Mouse (Mus musculus) midbrain, embryonic 13.5 days (tissue): ENCODE measurements around the gene Ralgps1. TPM values are rescaled to one million over a fixed set of nuclear protein-coding genes. Genes with fewer than 3 reads are reported as not detected.

Experiments
- ATAC-seq: fragments of 200-750 bp; cut with Nextera tagmentation; 2 replicates; pipeline ENCODE4 v1.8.0; 2017; ENCODE audit warnings: mild to moderate bottlenecking, moderate TSS enrichment, moderate library complexity
- H3K27ac ChIP-seq: fragments of 300-500 bp; sonication (generic); 2 replicates; pipeline ENCODE4 v1.5.1; 2015; ENCODE audit warnings: inconsistent platforms, mild to moderate bottlenecking, moderate library complexity
- H3K27me3 ChIP-seq: fragments of 300-500 bp; sonication (generic); 2 replicates; pipeline ENCODE4 v1.6.1; 2015; ENCODE audit warnings: mild to moderate bottlenecking, inconsistent platforms
- H3K36me3 ChIP-seq: fragments of 300-500 bp; sonication (generic); 2 replicates; pipeline ENCODE4 v1.6.1; 2015; ENCODE audit warnings: mild to moderate bottlenecking, inconsistent platforms
- H3K4me1 ChIP-seq: fragments of 300-500 bp; sonication (generic); replicated peaks from 2 replicates; pipeline ENCODE4 v1.6.1; 2015; ENCODE audit warnings: inconsistent platforms
- H3K4me2 ChIP-seq: fragments of 300-500 bp; sonication (generic); replicated peaks from 2 replicates; pipeline ENCODE4 v1.6.1; 2015; ENCODE audit warnings: moderate library complexity, mild to moderate bottlenecking, inconsistent platforms
- H3K4me3 ChIP-seq: fragments of 300-500 bp; sonication (generic); replicated peaks from 2 replicates; pipeline ENCODE4 v1.5.1; 2015; ENCODE audit warnings: mild to moderate bottlenecking, inconsistent platforms
- H3K9ac ChIP-seq: fragments of 300-500 bp; sonication (generic); replicated peaks from 2 replicates; pipeline ENCODE4 v1.6.1; 2015; ENCODE audit warnings: mild to moderate bottlenecking, inconsistent platforms
- H3K9me3 ChIP-seq: fragments of 300-500 bp; sonication (generic); 2 replicates; pipeline ENCODE4 v1.6.1; 2016; ENCODE audit warnings: mild to moderate bottlenecking, inconsistent platforms
- WGBS: fragments of 180-500 bp; shearing (Covaris S2); methylation state at CpG from one replicate; pipeline ENCODE4 v1.1.7; 2015; 5-methylcytosine and 5-hydroxymethylcytosine counted together
- polyA plus RNA-seq: library from polyadenylated mRNA; unstranded; fragments of >200 nt; fragmentation: Nextera tagmentation; extraction: Ambion mirVana; gene quantifications from 2 replicates; pipeline ENCODE4 v1.2.1, GENCODE M21; 2015

The Ralgps1 gene
- 36.5 and 37.0 TPM in 2 replicates for polyA plus RNA-seq

- ATAC-seq = peak; percentile 99
- Histone ChIP-seq H3K9me3 (no peaks in the 10 kb centered on the region), H3K9ac (peak within 1 kb of the TSS; percentile 77), H3K27ac (peak within 1 kb of the TSS; percentile 99), H3K4me1 (peaks cover 32% of the 10 kb centered on the region), H3K36me3 (peaks cover 18% of the 10 kb centered on the region; the same call in 1 of the 2 replicates), H3K4me3 (peak within 1 kb of the TSS; percentile 64), H3K4me2 (peak within 1 kb of the TSS; percentile 74), H3K27me3 (no peaks in the 10 kb centered on the region; the same call in 1 of the 2 replicates)
- under 1% methylated on average over 39 of the region's 74 CpGs for WGBS
Measured at GRCm38 (mm10) chr2:33370777-33371647, at the start of gene Ralgps1. Gene Ralgps1 (minus strand): TSS chr2:33371486.

- Histone ChIP-seq H3K36me3 (peaks cover 12% of the 10 kb centered on the region; the same call in 1 of the 2 replicates), H3K27ac (no peak overlapping the region), H3K27me3 (no peaks in the 10 kb centered on the region), H3K9ac (no peak overlapping the region), H3K4me3 (no peak overlapping the region), H3K9me3 (no peaks in the 10 kb centered on the region), H3K4me1 (no peaks in the 10 kb centered on the region), H3K4me2 (no peak overlapping the region)
- WGBS = 90% methylated on average over 4 of the region's 4 CpGs
- ATAC-seq = no peak
Measured at GRCm38 (mm10) chr2:33417454-33417853, 46.2 kb upstream of the Ralgps1 start.

- peaks cover 31% of the 10 kb centered on the region for H3K36me3 ChIP-seq
- H3K4me3 ChIP-seq = no peak overlapping the region
- H3K27me3 ChIP-seq = no peaks in the 10 kb centered on the region
- H3K27ac ChIP-seq = no peak overlapping the region
- 93% methylated on average over 13 of the region's 13 CpGs for WGBS
- no peak overlapping the region for H3K9ac ChIP-seq
- H3K4me1 ChIP-seq = no peaks in the 10 kb centered on the region
- no peak overlapping the region for H3K4me2 ChIP-seq
- no peaks in the 10 kb centered on the region for H3K9me3 ChIP-seq
- no peak for ATAC-seq
Measured at GRCm38 (mm10) chr2:33414019-33414418, 42.7 kb upstream of the Ralgps1 start.

GRCm38 (mm10) chr2:33412111-33412510 is 40.8 kb upstream of the Ralgps1 start:
- no peak overlapping the region for H3K27ac ChIP-seq
- no peaks in the 10 kb centered on the region for H3K4me1 ChIP-seq
- WGBS = 85% methylated on average over 14 of the region's 14 CpGs
- H3K9me3 ChIP-seq = no peaks in the 10 kb centered on the region
- H3K4me3 ChIP-seq = no peak overlapping the region
- no peak for ATAC-seq
- no peaks in the 10 kb centered on the region for H3K27me3 ChIP-seq
- H3K36me3 ChIP-seq = peaks cover 42% of the 10 kb centered on the region
- H3K4me2 ChIP-seq = no peak overlapping the region
- H3K9ac ChIP-seq = no peak overlapping the region

GRCm38 (mm10) chr2:33403511-33404003 is 32.3 kb upstream of the Ralgps1 start:
- Histone ChIP-seq H3K4me2 (no peak overlapping the region), H3K9me3 (no peaks in the 10 kb centered on the region), H3K4me3 (no peak overlapping the region), H3K4me1 (peaks cover 3% of the 10 kb centered on the region; the same call in 1 of the 2 replicates), H3K27ac (no peak overlapping the region), H3K36me3 (peaks cover 8% of the 10 kb centered on the region), H3K27me3 (no peaks in the 10 kb centered on the region), H3K9ac (no peak overlapping the region)
- 80% methylated on average over 4 of the region's 4 CpGs for WGBS
- no peak for ATAC-seq

- Histone ChIP-seq H3K27me3 (no peaks in the 10 kb centered on the region), H3K4me3 (no peak overlapping the region), H3K4me2 (no peak overlapping the region), H3K9ac (no peak overlapping the region), H3K36me3 (no peaks in the 10 kb centered on the region), H3K27ac (no peak overlapping the region), H3K9me3 (no peaks in the 10 kb centered on the region), H3K4me1 (peaks cover 3% of the 10 kb centered on the region; the same call in 1 of the 2 replicates)
- no peak for ATAC-seq
- 68% methylated on average over 5 of the region's 5 CpGs for WGBS
Measured at GRCm38 (mm10) chr2:33402638-33403037, 31.4 kb upstream of the Ralgps1 start.

- peak; percentile 50; the same call in 1 of the 2 replicates for ATAC-seq
- H3K4me2 ChIP-seq = no peak overlapping the region
- 38% methylated on average over 7 of the region's 7 CpGs for WGBS
- no peaks in the 10 kb centered on the region for H3K9me3 ChIP-seq
- peaks cover 3% of the 10 kb centered on the region; the same call in 1 of the 2 replicates for H3K4me1 ChIP-seq
- no peak overlapping the region for H3K27ac ChIP-seq
- no peak overlapping the region for H3K4me3 ChIP-seq
- no peaks in the 10 kb centered on the region for H3K36me3 ChIP-seq
- H3K27me3 ChIP-seq = no peaks in the 10 kb centered on the region
- H3K9ac ChIP-seq = no peak overlapping the region
Measured at GRCm38 (mm10) chr2:33402236-33402635, 30.9 kb upstream of the Ralgps1 start.

- Histone ChIP-seq H3K4me2 (no peak overlapping the region), H3K27me3 (no peaks in the 10 kb centered on the region), H3K36me3 (no peaks in the 10 kb centered on the region), H3K9me3 (no peaks in the 10 kb centered on the region), H3K4me1 (no peaks in the 10 kb centered on the region), H3K27ac (no peak overlapping the region), H3K4me3 (no peak overlapping the region), H3K9ac (no peak overlapping the region)
- 38% methylated on average over 3 of the region's 3 CpGs for WGBS
- no peak for ATAC-seq
Measured at GRCm38 (mm10) chr2:33401217-33401616, 29.9 kb upstream of the Ralgps1 start.

- ATAC-seq = no peak
- Histone ChIP-seq H3K4me2 (no peak overlapping the region), H3K4me3 (no peak overlapping the region), H3K4me1 (no peaks in the 10 kb centered on the region), H3K9me3 (no peaks in the 10 kb centered on the region), H3K27ac (no peak overlapping the region), H3K27me3 (no peaks in the 10 kb centered on the region), H3K36me3 (no peaks in the 10 kb centered on the region), H3K9ac (no peak overlapping the region)
- WGBS = 88% methylated on average over 5 of the region's 5 CpGs
Measured at GRCm38 (mm10) chr2:33400541-33400940, 29.3 kb upstream of the Ralgps1 start.

- Histone ChIP-seq H3K27ac (no peak overlapping the region), H3K27me3 (no peaks in the 10 kb centered on the region), H3K9me3 (no peaks in the 10 kb centered on the region), H3K9ac (no peak overlapping the region), H3K4me2 (no peak overlapping the region), H3K36me3 (no peaks in the 10 kb centered on the region), H3K4me3 (no peak overlapping the region), H3K4me1 (0 out of 2 replicates have a peak, but pooled peaks cover 2% of the 10 kb centered on the region)
- no peak for ATAC-seq
- WGBS = 75% methylated on average over 7 of the region's 7 CpGs
Measured at GRCm38 (mm10) chr2:33399091-33399490, 27.8 kb upstream of the Ralgps1 start.

GRCm38 (mm10) chr2:33397036-33397435 is 25.8 kb upstream of the Ralgps1 start:
- H3K27me3 ChIP-seq = no peaks in the 10 kb centered on the region
- no peak for ATAC-seq
- H3K4me2 ChIP-seq = no peak overlapping the region
- no peaks in the 10 kb centered on the region for H3K9me3 ChIP-seq
- H3K27ac ChIP-seq = no peak overlapping the region
- H3K4me3 ChIP-seq = no peak overlapping the region
- 82% methylated on average over 4 of the region's 4 CpGs for WGBS
- no peak overlapping the region for H3K9ac ChIP-seq
- 0 out of 2 replicates have a peak, but pooled peaks cover 7% of the 10 kb centered on the region for H3K4me1 ChIP-seq
- H3K36me3 ChIP-seq = no peaks in the 10 kb centered on the region

GRCm38 (mm10) chr2:33395053-33395452 is 23.8 kb upstream of the Ralgps1 start:
- no peak overlapping the region for H3K27ac ChIP-seq
- no peak for ATAC-seq
- no peaks in the 10 kb centered on the region for H3K9me3 ChIP-seq
- no peaks in the 10 kb centered on the region for H3K36me3 ChIP-seq
- H3K4me3 ChIP-seq = no peak overlapping the region
- H3K27me3 ChIP-seq = no peaks in the 10 kb centered on the region
- H3K4me2 ChIP-seq = no peak overlapping the region
- H3K4me1 ChIP-seq = 0 out of 2 replicates have a peak, but pooled peaks cover 7% of the 10 kb centered on the region
- H3K9ac ChIP-seq = no peak overlapping the region
- WGBS = 86% methylated on average over 2 of the region's 2 CpGs
